Mouse (Mus musculus): Measurements from ENCODE around the gene Gabrr3.

GRCm38 (mm10) chr16:59433181-59433580 is 26.0 kb downstream of the Gabrr3 start:
- no peak for TF ChIP-seq GATA1 (IDR thresholded peaks at IDR 0.05; ENCODE audit: borderline replicate concordance, low read length)
- TF ChIP-seq FLI1 (IDR thresholded peaks at IDR 0.05; ENCODE audit: low read length): no peak

Data from megakaryocyte, embryonic 14.5 days (primary cell).